Mouse (Mus musculus): ENCODE measurements around the gene Tmem223.

GRCm38 (mm10) chr19:8745382-8745781, 25.4 kb upstream of the Tmem223 start:
- no peak for TF ChIP-seq EP300 (IDR thresholded peaks at IDR 0.05; ENCODE audit: low read depth in 1 of 2, low read length in 2 of 2)
- no peak for TF ChIP-seq CTCF (IDR thresholded peaks at IDR 0.05 in 2 of 3, conservative IDR thresholded peaks at IDR 0.05 in 1 of 3; ENCODE audit: control insufficient read depth in 1 of 3, insufficient read depth in 1 of 3, low read depth in 2 of 3, low read length in 3 of 3, poor library complexity in 1 of 3, severe bottlenecking in 1 of 3)
- no peak for TF ChIP-seq ZNF384 (IDR thresholded peaks at IDR 0.05; ENCODE audit: low read depth, low read length)

All from MEL (cell line).